Mouse (Mus musculus) liver, embryonic 14.5 days (tissue): ENCODE results near the gene Col16a1. TPM values are rescaled to one million over a fixed set of nuclear protein-coding genes. Genes with fewer than 3 reads are reported as not detected.

Experiments used
- ATAC-seq: fragments of 200-750 bp; cut with Nextera tagmentation; 2 replicates; pipeline ENCODE4 v1.8.0; 2017; ENCODE audit warnings: moderate number of reproducible peaks, mild to moderate bottlenecking, moderate library complexity; ENCODE audit not compliant: insufficient read depth
- DNase-seq, 3 experiments: peaks; one replicate each; pipeline ENCODE4 v3.0.0-alpha.2; 2012 to 2013; ENCODE audit warnings: low read depth in 3 of 3, low spot score in 3 of 3
- H3K27ac ChIP-seq: fragments of 300-500 bp; sonication (generic); 2 replicates; pipeline ENCODE4 v1.5.1; 2014; ENCODE audit warnings: moderate library complexity, mild to moderate bottlenecking, control low read depth, inconsistent platforms
- H3K27me3 ChIP-seq: fragments of 300-500 bp; sonication (generic); 2 replicates; pipeline ENCODE4 v1.6.1; 2014; ENCODE audit warnings: mild to moderate bottlenecking, low read length, moderate library complexity; ENCODE audit not compliant: control insufficient read depth, insufficient read depth
- H3K36me3 ChIP-seq: fragments of 300-500 bp; sonication (generic); replicated peaks from 2 replicates; pipeline ENCODE4 v1.6.1; 2014; ENCODE audit warnings: low read depth; ENCODE audit not compliant: control insufficient read depth, insufficient read depth
- H3K4me1 ChIP-seq, 2 experiments: fragments of 200-500 bp in 1 of 2; fragments of 300-500 bp in 1 of 2; sonication (generic) in 1 of 2; replicated peaks; 2 replicates each; pipeline ENCODE4 v1.6.1; 2012 to 2014; ENCODE audit warnings: antibody characterized with exemption in 1 of 2, inconsistent platforms in 1 of 2, low read length in 1 of 2; ENCODE audit not compliant: control insufficient read depth in 2 of 2, insufficient read depth in 2 of 2
- H3K4me2 ChIP-seq: fragments of 300-500 bp; sonication (generic); 2 replicates; pipeline ENCODE4 v1.6.1; 2014; ENCODE audit warnings: low read depth, mild to moderate bottlenecking, control low read depth, moderate library complexity
- H3K4me3 ChIP-seq, 2 experiments: fragments of 200-500 bp in 1 of 2; fragments of 300-500 bp in 1 of 2; sonication (generic) in 1 of 2; 2 replicates each; pipeline ENCODE4 v1.5.1; 2012 to 2014; ENCODE audit warnings: low read depth in 2 of 2, low read length in 2 of 2, mild to moderate bottlenecking in 2 of 2, control low read depth in 1 of 2, inconsistent platforms in 1 of 2, moderate library complexity in 1 of 2; ENCODE audit not compliant: insufficient read depth in 1 of 2
- H3K9ac ChIP-seq: fragments of 300-500 bp; sonication (generic); replicated peaks from 2 replicates; pipeline ENCODE4 v1.6.1; 2014; ENCODE audit warnings: mild to moderate bottlenecking, control low read depth, moderate library complexity
- H3K9me3 ChIP-seq: fragments of 300-500 bp; sonication (generic); 2 replicates; pipeline ENCODE4 v1.6.1; 2016; ENCODE audit warnings: low read length, mixed read lengths; ENCODE audit not compliant: control insufficient read depth
- CTCF ChIP-seq: IDR thresholded peaks from 2 replicates; pipeline ENCODE4 v1.5.1; 2016; ENCODE audit warnings: antibody characterized with exemption, low read depth, control low read depth
- EP300 ChIP-seq: IDR thresholded peaks from 2 replicates; pipeline ENCODE4 v1.6.1; 2016; ENCODE audit warnings: antibody characterized with exemption, low read depth
- WGBS: fragments of 180-500 bp; shearing (Covaris S2); extraction: QIAGEN DNeasy Blood & Tissue Kit; methylation state at CpG from one replicate; pipeline ENCODE4 v1.1.7; 2014; ENCODE audit not compliant: insufficient replicate concordance; 5-methylcytosine and 5-hydroxymethylcytosine counted together
- polyA plus RNA-seq, 2 experiments: library from polyadenylated mRNA; depleted of rRNA in 1 of 2; stranded (reverse) in 1 of 2; unstranded in 1 of 2; fragments of >200 nt; fragmentation: Nextera tagmentation in 1 of 2; extraction: Ambion mirVana in 1 of 2; gene quantifications; 2 replicates each; pipeline versions ENCODE4 v1.2.1 to v1.2.3; 2012 to 2014

Col16a1 gene
- polyA plus RNA-seq, 2 experiments = 1.5 to 3.0 TPM

DNA sequence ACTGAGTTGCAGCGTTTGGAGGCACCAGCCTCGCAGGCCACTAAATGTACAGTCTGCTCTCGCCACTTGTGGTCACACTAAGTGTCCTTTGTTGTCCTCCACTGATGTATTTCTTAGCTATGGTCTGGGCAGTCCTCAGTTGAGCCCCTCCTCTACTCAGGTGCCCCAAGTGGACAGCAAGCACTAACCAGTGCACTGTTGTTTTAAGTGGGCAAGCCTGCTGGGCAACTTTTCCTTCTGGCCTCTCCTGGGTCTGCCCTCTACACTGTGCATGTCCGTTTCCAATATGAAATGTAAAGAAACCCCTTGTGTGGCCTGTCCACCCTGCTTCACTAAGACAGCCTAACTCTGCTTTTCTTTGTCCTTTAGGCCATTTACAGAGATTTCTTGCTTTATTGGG is 76.5 kb downstream of the Col16a1 start:
- ATAC-seq (no peak), DNase-seq (no peak)
- Histone ChIP-seq H3K9ac (no peak overlapping the region), H3K4me2 (no peak overlapping the region), H3K27me3 (no peaks in the 10 kb centered on the region), H3K9me3 (no peaks in the 10 kb centered on the region), H3K4me1 (peaks cover 0 to 4% of the 10 kb centered on the region in 2 experiments; a peak in 2 of 4 replicates), H3K4me3 (no peak overlapping the region), H3K36me3 (peaks cover 13% of the 10 kb centered on the region), H3K27ac (no peak overlapping the region)
- no peak for TF ChIP-seq EP300
- TF ChIP-seq CTCF = no peak
- WGBS = 71% methylated on average over 4 of the region's 4 CpGs

GRCm38 (mm10) chr4:130125164-130125563 is 77.5 kb downstream of the Col16a1 start:
- no peak for ATAC-seq
- WGBS = 77% methylated on average over 6 of the region's 6 CpGs
- Histone ChIP-seq H3K4me1 (peaks cover 0 to 4% of the 10 kb centered on the region in 2 experiments; a peak in 2 of 4 replicates), H3K9ac (no peak overlapping the region), H3K27ac (no peak overlapping the region), H3K27me3 (no peaks in the 10 kb centered on the region), H3K4me2 (no peak overlapping the region), H3K4me3 (no peak overlapping the region), H3K9me3 (no peaks in the 10 kb centered on the region), H3K36me3 (peaks cover 13% of the 10 kb centered on the region)
- TF ChIP-seq EP300 (no peak), CTCF (no peak)
- DNase-seq = no peak

GRCm38 (mm10) chr4:130125935-130126334 is 78.3 kb downstream of the Col16a1 start:
- Histone ChIP-seq H3K27ac (no peak overlapping the region), H3K9me3 (no peaks in the 10 kb centered on the region), H3K4me3 (no peak overlapping the region), H3K9ac (no peak overlapping the region), H3K4me2 (no peak overlapping the region), H3K27me3 (no peaks in the 10 kb centered on the region), H3K36me3 (peaks cover 13% of the 10 kb centered on the region), H3K4me1 (peaks cover 0 to 4% of the 10 kb centered on the region in 2 experiments; a peak in 2 of 4 replicates)
- DNase-seq = no peak
- no peak for ATAC-seq
- 78% methylated on average over 5 of the region's 5 CpGs for whole genome bisulfite sequencing
- TF ChIP-seq EP300 (no peak), CTCF (no peak)

DNA sequence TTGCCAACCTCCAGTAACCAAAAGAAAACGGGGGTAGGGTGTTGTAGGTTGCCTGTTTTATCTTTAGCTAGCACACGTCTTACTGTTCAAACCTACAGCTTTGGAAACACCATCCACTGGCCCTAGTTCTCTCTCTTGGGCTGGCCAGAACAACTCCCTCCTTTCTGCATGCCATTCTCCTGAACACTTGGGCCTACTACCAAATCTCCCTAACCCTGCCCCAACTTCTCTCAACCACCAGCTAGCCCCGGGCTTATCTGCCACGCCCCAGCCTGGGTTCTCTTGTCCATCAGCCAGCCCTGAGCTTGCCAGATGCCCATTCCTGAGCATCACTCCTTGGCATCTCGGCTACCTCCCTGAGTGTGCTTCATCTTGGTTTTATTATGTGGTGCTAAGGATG is 81.3 kb downstream of the Col16a1 start:
- no peaks in the 10 kb centered on the region for H3K9me3 ChIP-seq
- H3K27ac ChIP-seq = no peak overlapping the region
- no peak overlapping the region for H3K4me3 ChIP-seq
- peak overlapping the region; percentile 16 for H3K9ac ChIP-seq
- TF ChIP-seq EP300 (no peak), CTCF (no peak)
- WGBS = 34% methylated on average over 5 of the region's 5 CpGs
- no peaks in the 10 kb centered on the region for H3K27me3 ChIP-seq
- DNase-seq = no peak
- peaks cover 13% of the 10 kb centered on the region for H3K36me3 ChIP-seq
- peaks cover 0 to 4% of the 10 kb centered on the region in 2 experiments; a peak in 2 of 4 replicates for H3K4me1 ChIP-seq
- 0 out of 2 replicates have a peak, but pooled peaks have one; percentile 33 for ATAC-seq
- no peak overlapping the region for H3K4me2 ChIP-seq

GRCm38 (mm10) chr4:130130082-130130481 is 82.4 kb downstream of the Col16a1 start:
- H3K4me1 ChIP-seq = peaks cover 0 to 4% of the 10 kb centered on the region in 2 experiments; a peak in 2 of 4 replicates
- 72% methylated on average over 10 of the region's 10 CpGs for WGBS
- ATAC-seq = no peak

More at GRCm38 (mm10) chr4:130130082-130130481, 82.4 kb downstream of the Col16a1 start:
- DNase-seq = no peak
- TF ChIP-seq EP300 (no peak), CTCF (no peak)
- Histone ChIP-seq H3K9ac (no peak overlapping the region), H3K36me3 (peaks cover 13% of the 10 kb centered on the region), H3K9me3 (no peaks in the 10 kb centered on the region), H3K4me3 (no peak overlapping the region), H3K27ac (no peak overlapping the region), H3K4me2 (no peak overlapping the region), H3K27me3 (no peaks in the 10 kb centered on the region)
